Mouse (Mus musculus): ENCODE data around the gene Slc24a2. TPM values are rescaled to one million over a fixed set of nuclear protein-coding genes. Genes with fewer than 3 reads are reported as not detected.

The Slc24a2 gene
- not detected for polyA plus RNA-seq (2014; fragmentation: Illumina TruSeq; extraction: RNeasy Lipid Tissue Mini Kit (QIAGEN cat#74804); ENCODE audit: low read depth, low replicate concordance)

DNA sequence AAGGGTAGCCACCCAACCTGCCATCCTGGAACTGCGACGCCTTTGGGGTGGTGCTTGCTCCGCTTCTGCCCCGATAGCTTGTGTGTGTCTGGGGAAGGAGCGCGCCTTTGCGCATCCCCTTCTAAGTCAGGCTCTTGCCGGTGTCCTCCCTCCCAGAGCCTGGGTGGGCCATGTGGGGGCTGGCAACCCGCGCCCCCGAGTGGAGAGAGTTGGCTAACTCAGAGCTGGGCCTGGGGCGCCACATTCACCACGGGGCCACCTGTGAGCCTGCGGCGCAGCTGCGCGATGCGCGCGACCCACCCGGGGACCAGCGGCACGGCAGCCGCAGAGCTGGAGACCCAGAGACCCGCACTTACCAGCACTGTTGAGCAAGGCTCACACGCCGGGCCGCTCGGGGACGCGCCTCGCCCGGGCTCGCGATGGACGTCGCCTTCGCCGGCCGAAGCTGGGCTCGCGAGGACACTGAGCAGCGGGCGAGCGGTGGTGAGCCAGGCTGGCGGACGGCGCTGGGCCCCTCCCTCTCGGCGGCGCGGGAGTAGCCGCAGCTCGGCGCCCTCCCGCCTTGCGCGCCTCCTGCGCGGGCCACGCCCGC, at the start of gene Slc24a2:
Gene Slc24a2 (minus strand): TSS at position 518 of the 592 bp plus-strand sequence.

